Mouse (Mus musculus) erythroid progenitor cell, adult 5-6 weeks (primary cell): ENCODE results near the gene Otos. TPM values are rescaled to one million over a fixed set of nuclear protein-coding genes. Genes with fewer than 3 reads are reported as not detected.

Source experiments
- ATAC-seq: replicated peaks from 2 replicates; pipeline ENCODE4 v1.8.0; 2016; ENCODE audit warnings: moderate number of reproducible peaks, mild to moderate bottlenecking, moderate TSS enrichment, inconsistent platforms; ENCODE audit not compliant: poor library complexity, low FRiP score, severe bottlenecking
- total RNA-seq, 2 experiments: library from RNA; stranded (forward) in 1 of 2; stranded (reverse) in 1 of 2; fragments of 150-400 nt in 1 of 2; fragments of 186-747, 209-891 nt in 1 of 2; gene quantifications; 2 replicates each; pipeline versions ENCODE4 v1.2.3 to v1.2.4; 2015 to 2017; ENCODE audit warnings: low replicate concordance in 2 of 2

Gene Otos
- total RNA-seq, 2 experiments from 2014 or later, result not detected

DNA sequence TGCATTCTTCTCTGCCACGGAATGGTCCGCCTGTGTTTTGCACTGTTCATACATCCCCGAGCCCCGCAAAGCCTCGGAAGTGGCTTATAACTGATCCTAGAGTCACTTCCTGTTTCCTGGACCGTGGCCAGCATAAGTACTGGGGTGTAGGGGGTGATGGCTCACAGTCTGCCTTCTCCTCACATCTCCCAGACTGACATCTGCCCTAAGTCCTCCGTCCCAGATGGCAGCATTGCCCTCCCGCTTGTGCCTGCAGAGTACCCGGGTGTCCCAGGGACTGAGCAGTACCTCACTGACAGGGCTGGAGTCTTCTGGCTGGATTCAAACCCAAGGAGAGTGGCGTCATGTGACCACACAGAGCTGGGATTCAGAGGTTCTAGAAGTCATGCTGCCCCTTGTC, 444 bp downstream of the Otos start:
- no peak for ATAC-seq

DNA sequence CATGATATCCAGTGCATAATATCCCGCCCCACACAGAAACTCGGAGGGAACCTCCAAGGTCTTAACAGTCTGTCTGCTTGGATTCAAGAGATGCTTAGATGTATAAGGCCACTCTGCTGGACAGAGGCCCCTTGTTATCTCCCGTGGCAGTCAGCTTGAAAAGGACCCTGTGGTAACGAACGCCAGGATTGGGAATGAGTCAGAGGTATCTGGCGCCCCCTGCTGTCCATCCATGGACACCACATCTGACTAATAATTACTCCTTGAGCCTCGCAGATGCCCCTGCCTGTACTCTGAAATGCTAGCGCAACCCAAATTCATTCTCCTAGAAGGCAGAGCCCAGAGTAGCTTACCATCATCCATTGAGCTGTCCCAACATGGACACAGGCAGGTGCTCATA, 889 bp downstream of the Otos start:
- ATAC-seq, result peak; percentile 56

DNA sequence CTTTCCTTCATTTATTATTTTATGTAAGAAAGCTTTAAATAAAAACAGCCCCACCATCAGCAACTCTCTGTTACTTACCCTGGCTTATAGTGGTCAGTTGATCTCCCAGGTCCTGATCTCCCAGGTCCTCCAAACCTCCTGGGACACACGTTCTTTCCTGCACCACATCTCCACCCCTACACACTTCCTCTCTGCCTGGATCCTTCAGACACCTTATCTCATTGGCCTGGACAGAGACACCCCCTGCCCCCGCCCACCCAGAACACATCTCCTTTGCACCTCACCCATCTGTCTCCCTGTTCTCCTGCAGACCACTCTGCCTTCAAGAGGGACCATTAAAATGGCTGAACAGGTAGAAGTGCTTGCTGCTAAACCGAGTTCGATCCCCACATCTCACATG, 1.6 kb downstream of the Otos start:
- ATAC-seq, result no peak

DNA sequence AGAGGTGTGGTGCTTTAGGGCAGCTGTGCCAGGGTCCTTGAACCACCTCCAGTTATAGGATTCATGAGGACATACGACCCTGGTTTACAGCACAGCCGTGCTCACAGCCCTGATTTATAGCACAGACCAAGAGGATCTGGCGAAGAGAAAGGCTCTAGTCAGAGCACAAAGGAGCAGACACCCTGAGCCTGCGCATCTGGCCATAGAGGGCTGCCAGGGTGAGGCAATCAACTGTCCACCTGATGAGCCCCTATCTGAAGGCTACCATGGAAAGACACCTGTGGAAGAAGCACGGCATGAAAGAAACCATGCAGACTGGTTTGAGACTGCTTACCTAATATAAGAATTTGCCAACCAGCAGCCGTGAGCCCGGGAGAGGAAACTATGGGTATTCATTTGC, 2.0 kb downstream of the Otos start:
- no peak for ATAC-seq

DNA sequence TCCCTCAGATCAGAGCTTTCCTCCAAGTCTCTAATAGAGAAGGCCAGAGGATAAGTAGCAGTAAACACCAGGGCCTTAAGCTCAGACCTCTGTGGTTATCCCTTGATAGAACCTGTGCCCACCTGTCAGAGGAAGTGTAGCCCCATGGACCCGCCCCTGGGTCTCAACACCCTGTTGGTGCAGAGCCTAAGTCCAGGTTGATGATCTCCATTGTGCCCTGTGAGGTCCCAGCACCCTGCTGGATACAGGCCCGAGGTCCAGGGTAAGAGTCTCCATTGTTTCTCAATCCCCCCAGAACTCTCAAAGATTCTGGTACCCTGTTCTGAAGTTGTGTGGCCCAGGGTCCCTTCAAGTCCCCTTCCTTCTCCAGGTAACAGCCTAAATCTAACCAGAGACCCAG, 2.5 kb downstream of the Otos start:
- no peak for ATAC-seq

DNA sequence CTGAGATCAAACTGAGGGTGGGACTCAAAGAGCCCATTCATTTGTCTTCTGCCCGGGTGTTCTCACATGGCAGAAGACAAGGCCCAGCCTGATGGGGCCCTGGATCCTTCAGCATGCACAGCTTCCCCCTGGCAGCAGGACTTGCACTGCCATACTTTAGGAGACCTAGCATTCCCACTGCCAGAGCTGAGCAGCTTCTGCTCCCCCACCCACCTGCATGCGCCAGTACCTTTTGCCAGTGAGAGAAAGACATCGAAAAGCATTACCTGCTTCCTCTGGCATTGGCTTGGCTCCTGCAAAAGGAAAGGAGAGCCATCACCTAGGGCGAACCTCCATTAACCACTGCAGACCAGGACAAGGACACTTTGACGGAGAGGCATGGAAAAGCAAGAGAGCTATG, 3.7 kb downstream of the Otos start:
- no peak for ATAC-seq

DNA sequence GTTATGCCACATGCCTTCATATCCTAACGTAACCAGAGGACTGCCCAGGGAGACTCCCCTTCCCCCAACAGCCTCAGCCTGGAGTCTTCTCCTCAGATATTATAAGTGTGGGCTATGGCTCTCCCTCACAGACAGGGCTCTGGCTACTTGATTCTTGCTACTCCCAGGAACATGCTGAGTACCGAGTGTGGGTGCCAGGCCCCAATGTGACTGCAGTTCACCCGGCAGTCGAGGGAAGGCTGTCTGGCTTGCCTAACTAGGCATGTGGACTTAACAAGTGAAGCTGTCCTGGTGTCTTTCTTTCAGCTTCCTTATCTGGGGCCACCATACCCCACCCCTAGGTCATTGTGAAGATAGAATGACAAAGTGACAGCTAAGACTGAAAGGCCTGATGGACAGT, 5.0 kb downstream of the Otos start:
- ATAC-seq, result no peak

DNA sequence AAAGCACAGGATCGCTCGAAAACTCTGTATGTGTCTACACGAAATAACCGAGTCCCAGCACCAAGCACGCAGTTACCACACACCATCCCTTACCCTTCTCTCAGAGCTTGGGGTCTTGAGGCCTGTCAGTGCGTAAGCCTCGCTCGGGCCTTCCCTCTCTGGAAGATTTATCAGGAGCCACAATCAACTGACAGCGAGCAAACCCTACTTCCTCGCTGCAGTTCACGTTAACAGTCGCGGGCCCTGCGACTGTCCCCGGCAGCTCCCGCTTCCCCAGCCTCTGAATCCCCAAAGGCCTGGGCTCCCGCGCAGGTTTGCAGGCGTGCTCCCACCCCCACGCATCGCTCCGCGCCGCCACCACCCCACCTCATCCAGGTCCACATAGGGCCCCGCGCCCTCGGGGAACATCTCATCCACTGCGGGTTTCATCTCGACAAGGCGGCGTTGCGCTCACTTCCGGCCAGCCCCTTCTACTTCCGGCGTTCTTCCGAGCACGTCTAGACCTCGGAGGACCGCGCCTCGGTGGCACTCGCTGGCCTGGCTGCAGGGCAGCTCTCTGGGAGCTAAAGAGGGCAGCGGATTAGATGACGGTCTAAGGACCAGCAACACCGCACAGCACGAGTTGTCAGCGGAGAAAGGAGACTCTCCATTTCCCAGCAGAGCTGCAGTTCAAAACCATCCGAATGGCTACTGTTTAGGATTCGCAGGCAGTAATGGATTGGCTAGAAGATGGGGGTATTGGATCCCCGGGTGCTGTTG, 6.9 kb downstream of the Otos start, which contains the start of gene Cops9:
Gene Cops9, minus strand, starts transcription at position 472 of the 759 bp plus-strand sequence.
- peak; percentile 87 for ATAC-seq

DNA sequence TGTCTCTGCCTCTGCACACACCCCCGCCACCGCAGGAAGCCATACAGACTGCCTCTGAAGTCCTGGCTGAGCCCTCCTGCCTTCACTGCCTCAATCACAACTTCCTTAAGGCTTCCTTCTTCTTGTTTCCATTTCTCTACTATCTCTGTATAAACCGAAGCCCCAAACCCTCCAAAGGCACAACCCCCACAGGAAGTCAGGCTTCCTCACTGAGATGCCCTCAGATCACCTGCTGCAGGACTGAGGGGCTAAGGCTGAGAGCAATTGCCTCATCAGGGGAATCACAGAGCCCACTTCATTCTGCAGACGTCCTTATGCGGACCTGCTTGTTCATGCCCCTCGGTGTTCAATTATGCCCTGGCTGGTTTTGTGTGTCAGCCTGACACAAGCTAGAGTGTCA, 8.2 kb downstream of the Otos start:
- ATAC-seq, result no peak

DNA sequence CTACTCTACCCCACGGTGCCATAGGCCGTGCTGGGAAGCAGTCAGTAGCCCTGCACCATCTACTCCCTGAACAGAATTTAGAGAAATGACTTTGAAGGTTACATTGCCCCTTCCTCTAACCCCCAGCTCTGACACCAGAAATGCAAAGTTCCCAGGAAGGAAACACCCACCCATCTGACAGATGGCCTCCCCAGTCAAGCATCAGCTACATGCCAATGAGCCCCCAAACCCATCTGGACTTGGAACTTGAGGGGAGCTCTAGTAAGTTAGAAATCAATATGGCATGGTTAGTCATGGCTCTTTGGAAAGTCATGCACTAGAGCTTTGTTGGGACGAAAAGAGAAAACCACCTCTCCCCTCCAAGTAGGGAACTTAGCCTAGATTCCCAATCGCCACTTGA, 9.9 kb downstream of the Otos start:
- ATAC-seq, result no peak

DNA sequence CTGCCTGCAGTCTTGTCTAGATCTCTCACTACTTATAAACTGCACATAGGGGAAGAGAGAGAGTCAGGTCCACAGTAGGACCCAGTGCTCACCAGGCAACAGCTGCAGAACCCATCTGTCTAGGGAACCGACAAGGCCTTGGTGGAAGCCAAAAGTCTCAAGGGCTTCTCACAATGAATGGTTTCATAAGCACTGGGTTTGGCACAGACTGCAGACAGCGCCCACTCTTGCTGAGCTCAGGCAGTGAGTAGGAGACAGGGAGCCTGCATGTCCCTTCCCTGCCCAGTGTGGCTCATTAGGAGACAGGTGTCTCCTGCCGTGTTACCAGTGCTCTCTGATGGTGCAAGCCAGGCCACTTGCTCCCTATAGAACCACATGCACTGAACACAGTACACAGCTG, 10.5 kb downstream of the Otos start:
- no peak for ATAC-seq

DNA sequence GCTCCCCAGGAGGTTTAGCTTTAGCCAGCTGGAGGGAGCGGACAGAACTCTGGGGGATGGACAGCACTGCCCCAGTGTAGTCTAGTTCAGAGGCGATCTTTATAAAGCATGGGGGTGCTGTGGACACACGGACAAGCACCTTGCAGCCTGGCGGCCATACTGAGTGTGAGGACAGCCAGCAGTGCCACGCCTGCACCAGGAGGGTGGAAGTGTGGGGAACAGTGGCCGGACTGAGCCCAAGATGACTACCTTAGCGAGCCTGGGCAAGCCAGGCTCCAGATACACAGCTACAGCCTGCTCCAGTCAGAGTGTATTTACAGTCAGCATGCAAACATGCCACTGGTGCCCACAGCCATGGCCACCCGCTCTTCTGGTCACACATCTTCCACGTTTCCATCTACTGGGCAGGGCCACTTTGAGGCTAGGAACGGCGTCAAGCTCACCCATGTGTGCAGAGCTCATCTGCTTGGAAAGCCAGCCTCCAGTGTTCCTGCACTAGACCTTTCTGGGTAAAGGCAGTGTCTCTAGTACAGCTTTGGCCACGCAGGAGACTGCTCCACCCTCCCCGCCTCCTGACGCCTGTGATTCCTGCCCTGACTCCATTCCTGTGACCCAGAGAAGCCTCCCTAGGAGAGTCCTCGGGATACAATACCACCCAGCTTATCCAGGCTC, 11.0 kb downstream of the Otos start:
- no peak for ATAC-seq

DNA sequence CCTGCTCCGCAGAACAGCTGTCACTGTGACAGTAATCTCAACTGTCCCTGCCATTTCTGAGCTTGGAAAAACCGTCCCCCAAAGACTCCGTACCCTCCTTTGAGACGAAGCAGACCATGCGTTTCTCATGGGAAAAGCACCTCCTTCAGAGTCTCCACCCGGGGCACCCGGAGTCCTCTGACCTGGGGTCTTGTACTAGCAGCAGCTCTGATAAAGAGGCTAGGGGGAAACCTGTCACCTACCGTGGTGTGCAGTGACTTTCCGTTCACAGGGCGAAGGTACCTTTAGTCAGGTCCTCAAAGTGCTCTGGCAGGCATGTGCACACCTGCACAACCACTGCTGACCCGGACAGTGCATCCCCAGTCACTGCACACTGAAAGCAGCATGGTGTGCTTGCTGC, 12.0 kb downstream of the Otos start:
- ATAC-seq, result no peak

DNA sequence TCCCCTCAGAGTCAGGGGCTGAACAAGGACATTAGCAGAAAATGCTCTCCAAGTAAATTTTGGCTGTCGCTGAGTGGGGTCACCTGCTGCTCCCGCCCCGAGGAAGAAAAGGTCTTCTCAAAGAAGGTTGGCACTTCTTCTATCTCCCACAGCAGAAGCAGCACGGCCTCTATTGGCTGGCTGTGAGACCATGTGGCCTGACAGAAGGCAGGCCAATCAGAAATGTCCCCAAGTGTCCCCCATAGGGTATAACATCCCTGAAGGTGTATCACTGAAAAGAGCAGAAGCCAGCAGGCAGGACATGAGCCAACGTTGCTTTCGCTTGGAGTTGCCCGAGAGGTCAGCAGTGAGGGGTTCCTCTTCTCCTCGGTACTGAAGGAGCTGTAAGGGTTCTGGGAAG, 12.6 kb downstream of the Otos start:
- ATAC-seq, result no peak

DNA sequence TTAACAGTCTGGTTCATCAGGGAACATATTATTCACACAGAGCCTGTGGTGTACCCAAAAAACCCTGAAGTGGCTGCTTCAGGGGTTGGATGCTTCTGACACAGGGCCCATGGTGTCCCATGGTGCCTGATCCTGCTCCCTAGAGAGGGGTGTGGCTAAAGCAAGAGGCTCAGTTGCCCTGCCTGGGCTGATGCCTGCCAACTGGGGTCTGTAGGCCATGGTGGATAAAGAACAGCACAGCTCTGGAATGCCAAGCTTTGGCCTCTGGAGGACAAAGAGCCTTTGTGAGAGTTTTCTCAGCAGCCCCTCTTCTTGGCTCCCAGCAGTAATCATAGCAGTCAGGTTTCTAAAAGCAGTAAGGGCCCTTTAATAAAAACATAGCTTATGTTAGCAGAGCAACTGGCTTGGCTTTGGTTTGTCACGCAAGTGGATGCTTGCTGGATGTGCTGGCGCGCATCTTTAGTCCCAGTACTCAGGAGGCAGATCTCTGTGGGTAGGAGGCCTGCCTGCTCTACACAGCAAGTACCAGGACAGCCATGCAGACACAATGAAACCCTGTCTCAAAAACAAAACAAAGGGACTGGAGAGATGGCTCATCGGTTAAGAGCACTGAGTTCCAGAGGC, 13.6 kb downstream of the Otos start:
- ATAC-seq, result no peak

DNA sequence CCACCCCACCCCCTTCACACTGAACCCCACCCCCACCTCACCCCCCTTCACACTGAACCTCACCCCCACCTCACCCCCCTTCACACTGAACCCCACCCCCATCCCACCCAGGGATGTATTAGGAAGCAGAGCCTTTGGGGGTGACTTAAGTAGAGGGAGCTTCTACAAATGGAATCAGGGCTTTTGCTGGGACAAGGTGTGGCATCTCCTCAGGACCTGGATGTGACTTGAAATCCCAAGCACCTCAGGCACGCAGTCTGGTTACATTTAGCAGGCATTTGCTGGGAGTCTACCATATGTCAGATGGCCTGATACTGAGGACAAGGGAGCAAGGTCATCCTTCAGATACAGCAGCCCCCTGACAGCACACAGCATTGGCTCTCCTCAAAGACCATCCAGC, 14.1 kb downstream of the Otos start:
- no peak for ATAC-seq

DNA sequence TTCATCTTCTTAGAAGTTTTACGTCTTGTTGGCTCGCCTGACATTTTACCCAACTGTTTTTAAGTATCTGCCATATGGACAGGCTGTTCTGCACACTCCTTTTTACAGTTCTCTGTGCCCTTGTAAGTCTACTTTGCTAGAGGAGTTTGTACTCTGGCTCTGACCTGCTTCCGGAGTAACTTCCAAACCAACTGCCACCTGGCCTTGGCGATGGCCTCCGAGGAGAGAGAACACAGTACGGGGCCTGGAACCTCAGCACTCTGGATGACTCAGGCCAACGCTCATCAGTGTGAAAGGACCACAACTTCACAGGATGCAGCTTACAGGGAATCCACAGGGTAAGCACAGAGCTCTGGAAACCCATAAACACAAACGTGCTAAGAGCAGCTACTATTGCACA, 14.9 kb downstream of the Otos start:
- ATAC-seq, result no peak

DNA sequence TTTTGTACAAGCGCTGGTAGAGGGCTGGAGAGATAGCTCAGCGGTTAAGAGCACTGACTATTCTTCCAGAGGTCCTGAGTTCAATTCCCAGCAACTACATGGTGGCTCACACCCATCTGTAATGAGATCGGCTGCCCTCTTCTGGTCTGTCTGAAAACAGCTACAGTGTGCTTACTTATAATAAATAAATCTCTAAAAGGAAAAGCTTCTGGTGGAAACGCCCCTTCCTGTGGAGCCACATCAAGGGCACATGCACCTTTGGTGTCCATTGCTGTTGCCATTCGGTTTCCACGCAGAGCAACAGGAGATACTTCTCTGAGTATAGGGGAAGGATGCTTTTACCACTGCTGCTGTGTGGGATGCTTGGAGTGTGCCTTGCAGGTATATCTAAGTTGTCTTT, 15.7 kb downstream of the Otos start:
- no peak for ATAC-seq

DNA sequence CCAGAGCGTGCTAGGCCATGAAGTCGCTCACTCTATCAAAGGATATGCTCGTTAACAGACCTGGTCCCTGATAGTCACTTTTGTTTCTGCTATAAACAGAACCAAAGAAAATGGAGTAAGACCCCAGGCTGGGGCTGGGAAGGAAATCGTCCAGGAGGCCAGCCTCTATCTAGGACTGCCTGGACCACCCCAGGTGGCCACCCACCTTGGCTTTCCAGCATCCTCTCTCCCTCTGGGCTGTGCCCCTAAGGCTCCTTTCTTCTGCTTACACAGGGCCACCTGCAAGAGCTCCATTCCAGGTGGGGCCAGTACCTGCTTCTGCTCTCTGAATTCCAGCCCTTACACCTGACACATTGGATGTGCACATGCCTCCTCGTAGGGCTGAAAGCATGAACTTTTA, 16.4 kb downstream of the Otos start:
- no peak for ATAC-seq

DNA sequence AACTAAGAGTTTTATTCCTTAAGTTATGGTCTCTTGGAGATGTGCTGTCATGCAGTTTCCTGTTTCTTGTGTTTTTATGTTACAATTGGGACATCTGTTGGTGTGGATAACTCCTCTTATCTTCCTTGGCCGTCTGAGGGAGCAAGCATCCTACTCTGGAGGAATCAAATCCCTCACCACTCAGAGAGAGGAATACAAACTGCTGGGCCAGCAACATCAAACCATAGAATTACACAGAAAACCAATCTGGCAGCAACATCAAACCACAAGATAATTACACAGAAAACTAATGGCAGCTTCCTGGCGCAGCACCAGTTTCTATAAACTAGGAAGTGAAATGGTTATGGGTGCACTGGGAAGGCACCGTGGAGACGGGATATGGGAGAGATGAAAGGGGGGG, 20.4 kb downstream of the Otos start:
- no peak for ATAC-seq

DNA sequence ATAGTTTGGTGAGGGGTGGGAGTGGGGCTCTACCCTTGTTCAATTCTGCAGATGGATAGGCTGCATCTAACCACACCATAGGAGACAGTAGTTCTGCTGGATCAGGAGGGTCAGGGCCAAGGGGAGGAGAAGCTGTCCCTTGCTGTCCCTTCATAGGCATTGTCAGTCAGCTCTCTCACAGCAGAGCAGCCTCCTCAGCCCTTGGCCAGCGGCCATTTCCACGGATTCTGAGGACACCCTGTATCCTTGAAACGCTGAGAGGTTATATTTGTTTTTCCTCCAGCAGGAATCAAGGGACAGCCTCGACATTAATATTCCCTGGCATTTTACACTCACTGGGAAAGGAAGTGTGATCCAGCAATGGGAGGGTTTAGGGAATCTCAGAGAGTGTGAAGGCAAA, 30.3 kb downstream of the Otos start:
- no peak for ATAC-seq
